Mouse (Mus musculus): Measurements from ENCODE around the gene Phykpl. TPM values are rescaled to one million over a fixed set of nuclear protein-coding genes. Genes with fewer than 3 reads are reported as not detected.
A peak's percentile ranks its signal among the peaks of the same experiment; 100 is the strongest.

Gene Phykpl
- polyA plus RNA-seq (2015; fragmentation: Nextera tagmentation; extraction: Ambion mirVana) = 13.3 and 14.0 TPM in 2 replicates

GRCm38 (mm10) chr11:51584431-51585248 is at the start of gene Phykpl:
Gene Phykpl (plus strand): TSS chr11:51584757.
- Histone ChIP-seq H3K4me1 (replicated peaks; ENCODE audit: control insufficient read depth, insufficient read depth) (peaks cover 9% of the 10 kb centered on the region; the same call in 1 of the 2 replicates), H3K9ac (ENCODE audit: low read length) (peak within 1 kb of the TSS; percentile 87), H3K4me2 (replicated peaks; ENCODE audit: low read depth) (peak within 1 kb of the TSS; percentile 86), H3K9me3 (ENCODE audit: control insufficient read depth, low read length) (no peaks in the 10 kb centered on the region), H3K4me3 (ENCODE audit: low read depth, low read length) (peak within 1 kb of the TSS; percentile 79), H3K27ac (replicated peaks) (peak within 1 kb of the TSS; percentile 92), H3K27me3 (ENCODE audit: control insufficient read depth, insufficient read depth, low read length) (no peaks in the 10 kb centered on the region), H3K36me3 (ENCODE audit: control insufficient read depth, insufficient read depth, low read length) (0 out of 2 replicates have a peak, but pooled peaks cover 4% of the 10 kb centered on the region)
- ATAC-seq (ENCODE audit: low FRiP score, low TSS enrichment) = peak; percentile 96
- peak; percentile 100 for DNase-seq (ENCODE audit: low spot score)
- WGBS = under 1% methylated on average over 59 of the region's 59 CpGs
- TF ChIP-seq EP300 (optimal IDR thresholded peaks at IDR 0.05) (peak; percentile 88), CTCF (IDR thresholded peaks at IDR 0.05; ENCODE audit: low read depth) (peak; percentile 77)

GRCm38 (mm10) chr11:51538388-51538787 is 46.2 kb upstream of the Phykpl start:
- no peak for TF ChIP-seq EP300 (optimal IDR thresholded peaks at IDR 0.05)
- TF ChIP-seq CTCF (IDR thresholded peaks at IDR 0.05; ENCODE audit: low read depth) = no peak
- Histone ChIP-seq H3K27ac (replicated peaks) (no peak overlapping the region), H3K4me3 (ENCODE audit: low read depth, low read length) (no peak overlapping the region), H3K36me3 (ENCODE audit: control insufficient read depth, insufficient read depth, low read length) (no peaks in the 10 kb centered on the region), H3K27me3 (ENCODE audit: control insufficient read depth, insufficient read depth, low read length) (no peaks in the 10 kb centered on the region), H3K9me3 (ENCODE audit: control insufficient read depth, low read length) (no peaks in the 10 kb centered on the region), H3K4me2 (replicated peaks; ENCODE audit: low read depth) (no peak overlapping the region), H3K9ac (ENCODE audit: low read length) (no peak overlapping the region), H3K4me1 (replicated peaks; ENCODE audit: control insufficient read depth, insufficient read depth) (no peaks in the 10 kb centered on the region)
- ATAC-seq (ENCODE audit: low FRiP score, low TSS enrichment) (no peak), DNase-seq (ENCODE audit: low spot score) (no peak)
- 64% methylated on average over 7 of the region's 7 CpGs for WGBS

GRCm38 (mm10) chr11:51538919-51539758 is 45.4 kb upstream of the Phykpl start:
- Histone ChIP-seq H3K4me2 (replicated peaks; ENCODE audit: low read depth) (no peak overlapping the region), H3K4me1 (replicated peaks; ENCODE audit: control insufficient read depth, insufficient read depth) (no peaks in the 10 kb centered on the region), H3K36me3 (ENCODE audit: control insufficient read depth, insufficient read depth, low read length) (no peaks in the 10 kb centered on the region), H3K9me3 (ENCODE audit: control insufficient read depth, low read length) (no peaks in the 10 kb centered on the region), H3K27ac (replicated peaks) (no peak overlapping the region), H3K4me3 (ENCODE audit: low read depth, low read length) (no peak overlapping the region), H3K27me3 (ENCODE audit: control insufficient read depth, insufficient read depth, low read length) (no peaks in the 10 kb centered on the region), H3K9ac (ENCODE audit: low read length) (no peak overlapping the region)
- 60% methylated on average over 13 of the region's 13 CpGs for WGBS
- no peak for DNase-seq (ENCODE audit: low spot score)
- no peak for TF ChIP-seq CTCF (IDR thresholded peaks at IDR 0.05; ENCODE audit: low read depth)
- TF ChIP-seq EP300 (optimal IDR thresholded peaks at IDR 0.05) = no peak
- peak; percentile 37 for ATAC-seq (ENCODE audit: low FRiP score, low TSS enrichment)

GRCm38 (mm10) chr11:51539759-51540282 is 44.7 kb upstream of the Phykpl start:
- Histone ChIP-seq H3K4me1 (replicated peaks; ENCODE audit: control insufficient read depth, insufficient read depth) (no peaks in the 10 kb centered on the region), H3K4me3 (ENCODE audit: low read depth, low read length) (no peak overlapping the region), H3K9me3 (ENCODE audit: control insufficient read depth, low read length) (no peaks in the 10 kb centered on the region), H3K27me3 (ENCODE audit: control insufficient read depth, insufficient read depth, low read length) (no peaks in the 10 kb centered on the region), H3K36me3 (ENCODE audit: control insufficient read depth, insufficient read depth, low read length) (no peaks in the 10 kb centered on the region), H3K4me2 (replicated peaks; ENCODE audit: low read depth) (no peak overlapping the region), H3K9ac (ENCODE audit: low read length) (no peak overlapping the region), H3K27ac (replicated peaks) (no peak overlapping the region)
- TF ChIP-seq EP300 (optimal IDR thresholded peaks at IDR 0.05) = no peak
- TF ChIP-seq CTCF (IDR thresholded peaks at IDR 0.05; ENCODE audit: low read depth) = peak; percentile 99
- DNase-seq (ENCODE audit: low spot score) = peak; percentile 95
- WGBS = 7% methylated on average over 10 of the region's 10 CpGs
- ATAC-seq (ENCODE audit: low FRiP score, low TSS enrichment) = peak; percentile 92

- WGBS = 67% methylated on average over 9 of the region's 9 CpGs
- Histone ChIP-seq H3K4me3 (ENCODE audit: low read depth, low read length) (no peak overlapping the region), H3K9ac (ENCODE audit: low read length) (no peak overlapping the region), H3K9me3 (ENCODE audit: control insufficient read depth, low read length) (no peaks in the 10 kb centered on the region), H3K27me3 (ENCODE audit: control insufficient read depth, insufficient read depth, low read length) (no peaks in the 10 kb centered on the region), H3K4me2 (replicated peaks; ENCODE audit: low read depth) (no peak overlapping the region), H3K4me1 (replicated peaks; ENCODE audit: control insufficient read depth, insufficient read depth) (no peaks in the 10 kb centered on the region), H3K36me3 (ENCODE audit: control insufficient read depth, insufficient read depth, low read length) (no peaks in the 10 kb centered on the region), H3K27ac (replicated peaks) (no peak overlapping the region)
- TF ChIP-seq CTCF (IDR thresholded peaks at IDR 0.05; ENCODE audit: low read depth) = no peak
- no peak for TF ChIP-seq EP300 (optimal IDR thresholded peaks at IDR 0.05)
- ATAC-seq (ENCODE audit: low FRiP score, low TSS enrichment) (no peak), DNase-seq (ENCODE audit: low spot score) (no peak)
Observed at GRCm38 (mm10) chr11:51542424-51542823, 42.1 kb upstream of the Phykpl start.

Measured in stomach, postnatal 0 days (tissue).